Mouse (Mus musculus) embryo, embryonic 11.5 days (tissue): ENCODE results near the gene Dyx1c1.

Experiments
- DNase-seq: peaks from one replicate; pipeline ENCODE4 v3.0.0-alpha.2; 2012; ENCODE audit warnings: low read depth, low spot score

Dyx1c1 gene

GRCm38 (mm10) chr9:72958521-72959450, at the start of gene Dyx1c1, which contains the start of gene Gm44503:
Gene Dyx1c1 (plus strand): TSS chr9:72958785.
Gene Gm44503 (plus strand): TSS chr9:72958852.
- DNase-seq = peak; percentile 69

- no peak for DNase-seq
These were observed 47.2 kb upstream of the Dyx1c1 start for GRCm38 (mm10) chr9:72911381-72911780.

- no peak for DNase-seq
These were observed 45.0 kb upstream of the Dyx1c1 start for GRCm38 (mm10) chr9:72913551-72913950.

- no peak for DNase-seq
These were observed 42.9 kb upstream of the Dyx1c1 start for GRCm38 (mm10) chr9:72915728-72916127.

GRCm38 (mm10) chr9:72923068-72923467, 35.5 kb upstream of the Dyx1c1 start:
- no peak for DNase-seq

- DNase-seq = peak; percentile 39
These were observed 33.3 kb upstream of the Dyx1c1 start, which contains the start of gene Pygo1 for GRCm38 (mm10) chr9:72925021-72925934. Gene Pygo1 (plus strand): TSS chr9:72925645.

GRCm38 (mm10) chr9:72925935-72926258, 32.7 kb upstream of the Dyx1c1 start:
- DNase-seq = no peak

GRCm38 (mm10) chr9:72931166-72931790, 27.3 kb upstream of the Dyx1c1 start:
- no peak for DNase-seq

- no peak for DNase-seq
These were observed 23.3 kb upstream of the Dyx1c1 start for GRCm38 (mm10) chr9:72935309-72935708.

- DNase-seq = no peak
These were observed 22.3 kb upstream of the Dyx1c1 start for GRCm38 (mm10) chr9:72936301-72936700.

GRCm38 (mm10) chr9:72943424-72943823, 15.2 kb upstream of the Dyx1c1 start:
- DNase-seq = no peak

GRCm38 (mm10) chr9:72944286-72944685, 14.3 kb upstream of the Dyx1c1 start:
- DNase-seq = no peak

GRCm38 (mm10) chr9:72947010-72947409, 11.6 kb upstream of the Dyx1c1 start:
- DNase-seq = no peak

GRCm38 (mm10) chr9:72949572-72949971, 9.0 kb upstream of the Dyx1c1 start:
- no peak for DNase-seq

GRCm38 (mm10) chr9:72954746-72955145, 3.8 kb upstream of the Dyx1c1 start:
- no peak for DNase-seq

GRCm38 (mm10) chr9:72955546-72955945, 3.0 kb upstream of the Dyx1c1 start:
- peak; percentile 38 for DNase-seq

- DNase-seq = no peak
These were observed 2.8 kb downstream of the Dyx1c1 start for GRCm38 (mm10) chr9:72961346-72961745.

GRCm38 (mm10) chr9:72961959-72962358, 3.4 kb downstream of the Dyx1c1 start:
- no peak for DNase-seq

- DNase-seq = peak; percentile 30
These were observed 9.9 kb downstream of the Dyx1c1 start for GRCm38 (mm10) chr9:72968349-72969061.

GRCm38 (mm10) chr9:72969874-72970273, 11.3 kb downstream of the Dyx1c1 start:
- DNase-seq = no peak

- no peak for DNase-seq
These were observed 13.8 kb downstream of the Dyx1c1 start for GRCm38 (mm10) chr9:72972435-72972834.
